Mouse (Mus musculus) embryonic stem cell, embryonic (primary cell): ENCODE data around the gene Comp.

Experiments used
- CTCF ChIA-PET, 4 experiments: fragments of 300-600 bp in 2 of 4; fragments of 350-600 bp in 2 of 4; sonication (Branson Sonifier 250); formaldehyde crosslinking; loops; one replicate each; lab custom pipeline; 2022; ENCODE audit warnings: inconsistent platforms in 2 of 4; lab: Charles Lee
- POLR2A ChIA-PET, 4 experiments: fragments of 300-600 bp in 2 of 4; fragments of 350-600 bp in 2 of 4; sonication (Branson Sonifier 250); formaldehyde crosslinking; loops; one replicate each; lab custom pipeline; 2022; ENCODE audit warnings: antibody characterized with exemption in 4 of 4, inconsistent platforms in 1 of 4; lab: Charles Lee

The Comp gene

DNA sequence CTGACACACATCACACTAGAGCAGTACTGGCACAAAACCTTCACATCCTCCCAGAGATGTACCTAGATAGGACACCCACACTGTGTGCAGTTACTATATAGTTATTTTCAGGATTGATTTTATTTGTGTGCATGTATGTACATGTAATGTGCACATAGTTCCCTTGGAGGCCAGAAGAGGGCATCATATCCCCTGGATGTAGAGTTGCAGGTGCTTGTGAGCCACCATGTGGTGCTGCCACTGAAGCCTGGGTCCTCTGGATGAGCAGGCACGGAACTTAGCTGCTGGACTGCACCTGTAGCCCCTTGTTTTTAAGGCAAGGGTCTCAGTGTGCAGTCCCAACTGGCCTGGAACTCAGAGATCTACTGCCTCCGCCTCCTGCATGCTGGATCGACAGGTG lies 30.9 kb downstream of the Comp start:
- ChIA-PET POLR2A (interaction anchor here in 3 of 4 experiments (0.6 to 1.8 kb wide), 6 partner anchors 73 to 464 kb away, joined by 3 to 5 read pairs (median 3); no protein-coding TSS in a partner anchor), CTCF (interaction anchor here (0.6 to 1.6 kb wide), 17 partner anchors 8 to 461 kb away, joined by 3 to 8 read pairs (median 3); partner anchors contain the start of gene Rex1bd (in 1 of the 4))

DNA sequence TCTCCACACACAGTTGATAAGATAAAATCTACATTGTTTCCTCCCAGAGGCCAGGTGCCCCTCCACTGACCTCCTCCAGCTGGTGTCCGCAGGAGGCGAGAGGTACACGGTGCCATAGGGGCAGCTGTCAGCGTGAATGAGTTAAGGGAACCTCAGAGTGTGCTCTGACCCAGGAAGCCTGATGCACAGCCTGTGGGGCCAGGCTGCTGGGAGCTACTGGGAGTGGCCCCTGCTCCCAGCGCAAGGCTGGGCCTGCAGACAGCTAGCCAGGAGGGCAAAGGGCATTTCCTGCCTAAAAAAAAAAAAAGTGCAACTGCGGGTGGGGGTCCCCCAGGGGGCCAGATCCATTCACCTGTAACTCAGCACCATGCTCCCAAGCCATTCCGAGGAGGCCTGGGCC lies 31.8 kb downstream of the Comp start:
- POLR2A ChIA-PET, result interaction anchor here in 3 of 4 experiments (0.8 to 1.3 kb wide), 3 partner anchors 17 to 98 kb away, joined by 3 read pairs; partner anchors contain the start of gene Upf1 (in 1 of the 3)
- CTCF ChIA-PET, result interaction anchor here in 2 of 4 experiments (0.7 to 1.3 kb wide), 6 partner anchors 11 to 242 kb away, joined by 3 to 8 read pairs (median 4); no protein-coding TSS in a partner anchor

DNA sequence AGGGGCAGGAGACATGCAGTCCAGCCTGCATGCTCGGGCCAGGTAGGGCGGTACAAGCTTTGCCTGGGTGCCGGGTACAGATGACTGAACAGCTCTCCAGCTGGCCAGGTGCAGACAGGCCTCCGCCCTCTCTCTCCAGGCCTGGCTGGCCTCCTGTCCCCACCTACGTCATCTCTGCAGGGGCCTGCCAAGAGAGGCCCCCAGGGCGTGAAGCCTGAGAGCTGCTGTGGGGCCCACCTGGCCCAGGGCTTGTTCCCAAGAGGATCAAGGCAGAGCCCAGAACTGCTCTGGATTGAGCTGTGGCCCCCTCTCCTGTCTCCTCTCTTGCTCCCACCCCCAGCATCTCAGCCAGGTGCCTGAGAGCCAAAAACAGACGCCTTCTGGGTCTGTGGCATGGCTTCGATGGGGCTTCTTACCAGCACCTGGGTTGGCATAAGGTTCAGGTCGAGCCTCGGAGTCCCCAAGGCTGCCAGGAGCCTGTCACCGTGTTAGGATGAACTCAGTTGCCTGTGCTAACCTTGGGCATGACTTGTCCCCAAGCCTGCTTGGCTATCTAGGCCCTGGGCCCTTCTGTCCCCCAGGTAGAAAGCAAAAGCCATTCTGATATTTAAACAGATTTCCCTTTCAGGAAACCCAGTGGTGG lies 33.2 kb downstream of the Comp start:
- POLR2A ChIA-PET, result interaction anchor here in 2 of 4 experiments (0.7 to 1.4 kb wide), 4 partner anchors 10 to 70 kb away, joined by 3 to 4 read pairs (median 3); partner anchors contain the start of gene Klhl26 (in 1 of the 2)
- CTCF ChIA-PET, result interaction anchor here in 3 of 4 experiments (0.7 to 2.4 kb wide), 9 partner anchors 9 to 97 kb away, joined by 3 to 9 read pairs (median 4); no protein-coding TSS in a partner anchor

DNA sequence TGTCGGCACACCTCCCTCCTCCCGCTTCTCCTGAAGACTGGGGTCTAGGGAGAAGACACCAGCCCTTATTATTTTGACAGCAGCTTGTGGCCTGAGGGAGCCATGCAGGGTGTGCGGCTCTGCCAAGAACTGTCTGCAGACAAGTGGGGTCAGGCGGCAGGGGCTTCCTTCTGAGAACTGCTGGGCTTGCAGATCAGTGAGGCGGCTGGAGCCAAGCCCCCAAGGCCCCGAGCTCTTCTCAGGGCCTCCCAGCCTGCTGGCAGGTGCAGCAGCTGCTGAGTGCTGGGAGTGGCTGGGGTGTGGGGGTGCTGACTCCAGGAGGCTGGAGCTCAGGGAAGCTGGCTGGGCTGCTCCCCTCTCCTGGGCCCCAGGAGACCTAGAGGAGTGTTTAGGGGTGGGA lies 34.9 kb downstream of the Comp start:
- POLR2A ChIA-PET, result interaction anchor here in 3 of 4 experiments (0.6 to 1.6 kb wide), 14 partner anchors 9 to 502 kb away, joined by 3 to 8 read pairs (median 3); partner anchors contain the start of gene Uba52 (in 1 of the 3)
- CTCF ChIA-PET, result interaction anchor here (0.6 to 2.4 kb wide), 18 partner anchors 8 to 315 kb away, joined by 3 to 9 read pairs (median 3); no protein-coding TSS in a partner anchor

DNA sequence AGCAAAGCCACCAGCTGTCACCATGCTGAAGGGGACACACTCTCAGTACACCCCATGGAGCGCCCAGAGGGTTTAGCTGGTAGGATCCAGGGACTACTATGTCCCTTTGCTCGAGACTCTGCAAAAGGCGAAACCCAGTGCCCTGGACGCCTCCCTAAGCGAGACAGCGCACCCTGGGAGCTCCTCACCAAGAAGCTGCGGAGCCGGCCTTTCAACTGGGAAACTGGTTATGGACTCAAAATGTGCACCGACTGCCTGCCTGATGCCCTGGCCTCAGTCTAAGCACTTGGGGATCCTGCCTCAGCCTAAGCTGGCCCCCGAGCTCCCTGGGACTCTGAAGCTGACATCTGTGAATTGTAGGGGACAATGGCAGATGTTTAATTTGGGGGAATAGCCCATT lies 35.7 kb downstream of the Comp start:
- CTCF ChIA-PET, result interaction anchor here (0.5 to 2.4 kb wide), 8 partner anchors 26 to 96 kb away, joined by 3 to 9 read pairs (median 3); no protein-coding TSS in a partner anchor
- POLR2A ChIA-PET, result interaction anchor here in 3 of 4 experiments (0.6 to 1.6 kb wide), 10 partner anchors 10 to 502 kb away, joined by 3 to 6 read pairs (median 3); partner anchors contain the start of gene Uba52 (in 1 of the 3)

DNA sequence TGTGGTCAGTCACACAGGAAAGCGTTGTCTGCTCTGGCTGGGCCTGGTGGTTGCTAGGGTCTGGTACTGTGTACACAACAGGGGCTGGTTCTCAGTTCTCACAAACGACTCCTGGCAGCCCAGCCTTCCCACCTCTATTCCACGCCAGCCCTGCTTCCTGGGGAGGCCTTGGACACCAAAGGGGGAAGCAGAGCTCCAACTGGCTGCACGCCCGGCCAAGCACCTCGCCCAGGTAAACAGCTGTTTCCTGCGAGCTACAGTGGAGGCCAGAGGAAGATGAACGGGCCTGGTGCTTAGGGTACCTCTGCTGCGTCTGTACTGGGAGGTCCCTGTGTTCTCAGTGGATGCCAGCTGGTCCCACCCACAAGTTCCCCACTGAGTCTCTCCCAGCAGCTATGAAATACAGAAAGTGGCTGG lies 36.1 kb downstream of the Comp start:
- POLR2A ChIA-PET, result interaction anchor here in 3 of 4 experiments (0.6 to 1.6 kb wide), 7 partner anchors 22 to 199 kb away, joined by 3 to 6 read pairs (median 3); partner anchors contain the start of gene Uba52 (in 1 of the 3)
- CTCF ChIA-PET, result interaction anchor here in 2 of 4 experiments (0.5 to 1.3 kb wide), 3 partner anchors 38 to 96 kb away, joined by 3 to 6 read pairs (median 3); no protein-coding TSS in a partner anchor

DNA sequence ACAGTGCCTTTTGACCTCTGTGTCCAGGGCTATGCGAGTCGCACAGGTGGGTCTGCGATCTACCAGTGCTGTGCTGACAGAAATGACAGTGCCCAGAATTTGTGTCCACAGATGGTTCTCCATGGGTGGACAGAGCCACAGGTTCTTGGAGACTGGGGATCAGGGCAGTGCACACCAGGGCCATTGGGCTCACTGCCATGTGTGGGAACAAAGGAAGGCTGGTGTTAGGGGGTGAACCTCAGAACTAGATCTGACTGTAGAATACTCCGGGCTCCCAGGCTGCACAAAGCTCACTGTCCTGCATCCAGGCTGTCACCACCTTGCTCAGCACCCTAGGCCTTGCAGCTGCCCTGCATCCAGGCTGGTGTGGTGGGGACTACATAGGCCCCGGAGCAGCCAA lies 36.9 kb downstream of the Comp start:
- CTCF ChIA-PET, result interaction anchor here in 2 of 4 experiments (1.0 to 1.3 kb wide), 2 partner anchors 67 to 93 kb away, joined by 3 read pairs; no protein-coding TSS in a partner anchor
- POLR2A ChIA-PET, result interaction anchor here in 2 of 4 experiments (0.9 to 1.3 kb wide), 3 partner anchors 95 to 100 kb away, joined by 3 to 4 read pairs (median 3); partner anchors contain the start of genes Rex1bd (in 1 of the 2) and Uba52 (in 1 of the 2)

DNA sequence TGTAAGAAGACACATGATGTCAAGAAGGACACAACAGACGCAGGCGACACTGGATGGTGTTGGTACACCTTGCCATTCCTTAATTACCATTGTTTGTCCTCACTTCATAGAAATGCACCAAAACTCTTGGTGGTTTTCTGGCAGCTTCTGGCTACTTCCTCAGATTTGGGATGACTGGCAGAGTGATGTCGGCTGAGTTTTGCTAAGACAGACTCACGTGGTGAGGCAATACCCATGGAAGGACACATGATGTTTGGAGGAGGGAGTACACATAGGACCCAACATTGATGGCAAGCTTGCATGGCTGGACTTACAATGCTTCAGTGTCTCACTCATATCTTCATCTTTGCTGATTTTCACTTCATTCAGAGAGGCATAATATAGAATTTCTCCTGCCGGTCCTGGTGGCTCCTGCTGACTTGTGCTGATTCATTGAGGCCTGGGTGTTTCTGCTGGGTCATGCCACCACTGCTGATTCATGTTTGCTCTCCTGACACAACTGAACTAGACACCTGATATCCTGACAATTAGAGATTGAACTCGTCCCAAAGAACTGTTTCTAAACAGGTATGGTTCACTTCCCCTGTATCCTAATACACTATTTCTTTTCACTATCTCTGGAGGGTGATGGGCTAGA lies 41.1 kb downstream of the Comp start:
- CTCF ChIA-PET, result interaction anchor here in 1 of 4 experiments (1.2 to 1.7 kb wide), 2 partner anchors 12 to 88 kb away, joined by 3 to 4 read pairs; no protein-coding TSS in a partner anchor
- POLR2A ChIA-PET, result interaction anchor here in 2 of 4 experiments (1.0 to 1.5 kb wide), 2 partner anchors 91 to 92 kb away, joined by 3 to 5 read pairs; partner anchors contain the start of gene Rex1bd (in 1 of the 2)

DNA sequence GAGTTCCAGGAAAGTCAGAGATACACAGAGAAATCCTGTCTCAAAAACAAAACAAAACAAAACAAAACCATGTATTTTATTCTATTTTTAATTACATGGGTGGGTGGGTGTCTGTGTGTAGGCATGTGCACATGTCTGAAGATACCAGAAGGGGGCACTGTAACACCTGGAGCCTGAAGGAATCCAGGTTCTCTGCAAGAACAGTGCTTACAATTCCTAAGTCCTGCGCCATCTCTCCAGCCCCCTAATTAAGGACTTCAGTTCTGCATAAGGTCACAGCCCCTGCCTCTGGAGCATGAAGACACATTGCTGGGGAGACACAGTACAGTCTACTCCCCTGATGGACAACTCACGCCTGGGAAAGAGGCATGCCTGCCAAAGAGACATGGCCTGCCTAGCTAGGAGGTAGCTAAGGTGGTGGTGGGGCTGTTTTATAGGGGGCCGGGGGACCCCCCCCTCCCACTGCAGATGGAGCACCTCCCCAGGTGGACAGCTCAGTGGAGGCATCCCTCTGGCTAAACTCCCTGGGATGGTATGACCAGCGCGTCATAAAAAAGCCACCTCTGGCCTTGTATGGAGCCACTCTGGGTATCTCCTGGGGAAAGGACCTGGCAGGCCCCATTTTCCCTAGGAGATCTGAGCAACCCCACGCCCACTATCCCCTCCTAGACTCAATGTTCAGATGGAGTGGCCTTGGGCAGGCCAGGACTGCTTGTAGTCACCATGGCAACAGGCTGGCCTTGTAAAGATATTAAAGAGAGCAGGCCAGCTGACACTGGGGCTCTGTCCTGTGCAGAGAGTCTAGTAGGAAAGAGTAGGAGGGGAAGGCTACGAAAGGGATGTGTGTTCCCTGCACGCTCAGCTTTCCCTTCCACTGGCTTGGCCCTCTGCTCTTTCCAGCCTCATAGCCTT lies 42.4 kb downstream of the Comp start:
- POLR2A ChIA-PET, result interaction anchor here in 3 of 4 experiments (0.6 to 2.2 kb wide), 6 partner anchors 16 to 215 kb away, joined by 3 to 12 read pairs (median 3); partner anchors contain the start of gene Rex1bd (in 2 of the 3)
- CTCF ChIA-PET, result interaction anchor here (0.5 to 4.9 kb wide), 33 partner anchors 8 to 1333 kb away, joined by 3 to 66 read pairs (median 3); partner anchors contain the start of genes Comp (in 1 of the 4), Klhl26 (in 1 of the 4), Lrrc25 (in 1 of the 4) and Rex1bd (in 1 of the 4)

DNA sequence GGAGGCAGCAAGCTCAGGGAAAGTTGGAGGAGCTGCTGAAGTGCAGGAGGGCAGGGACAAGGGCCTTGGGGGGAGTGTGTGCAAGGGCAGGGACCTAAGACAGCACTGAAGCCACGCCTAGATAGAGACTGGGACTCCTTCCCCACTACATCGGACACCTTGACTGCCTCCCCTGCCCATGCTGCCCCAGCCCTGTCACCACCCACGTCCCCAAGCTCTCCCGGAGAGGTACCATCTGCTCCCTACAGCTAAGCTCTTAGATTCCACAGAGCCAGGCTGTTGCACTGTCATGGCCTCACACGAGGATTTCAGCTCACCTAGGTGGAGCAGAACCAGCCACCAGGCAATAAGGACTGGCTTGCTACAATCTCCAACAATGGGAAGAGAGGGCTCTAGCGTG lies 43.6 kb downstream of the Comp start:
- CTCF ChIA-PET, result interaction anchor here (1.2 to 4.9 kb wide), 11 partner anchors 9 to 152 kb away, joined by 3 to 66 read pairs (median 5); partner anchors contain the start of gene Rex1bd (in 1 of the 4)
- POLR2A ChIA-PET, result interaction anchor here in 3 of 4 experiments (0.8 to 2.2 kb wide), 8 partner anchors 11 to 214 kb away, joined by 3 to 12 read pairs (median 3); partner anchors contain the start of gene Rex1bd (in 3 of the 3)

DNA sequence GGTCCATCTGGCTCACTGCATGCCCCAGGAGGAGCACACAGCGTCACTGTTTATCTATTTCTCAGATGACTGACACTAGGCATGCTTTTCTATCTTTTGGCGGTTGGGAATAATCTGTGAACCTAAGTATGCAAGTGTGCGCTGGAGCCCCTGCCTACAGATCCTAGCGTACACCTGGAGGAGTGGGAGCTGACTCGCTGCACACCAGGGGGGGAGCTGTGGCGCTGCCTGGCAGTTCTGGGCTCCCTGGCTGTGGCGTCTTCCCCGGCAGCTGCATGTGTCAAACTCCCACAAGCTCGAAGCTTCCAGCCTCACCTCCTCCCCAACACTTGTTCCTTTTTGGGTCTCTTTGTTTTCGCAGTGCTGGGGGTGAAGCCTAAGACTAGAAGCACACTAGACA lies 44.6 kb downstream of the Comp start:
- ChIA-PET CTCF (interaction anchor here in 3 of 4 experiments (0.7 to 4.9 kb wide), 8 partner anchors 11 to 165 kb away, joined by 3 to 66 read pairs (median 4); partner anchors contain the start of gene Rex1bd (in 1 of the 3)), POLR2A (interaction anchor here in 2 of 4 experiments (0.6 to 1.7 kb wide), 10 partner anchors 35 to 143 kb away, joined by 3 to 11 read pairs (median 3); partner anchors contain the start of genes Rex1bd (in 2 of the 2) and Klhl26 (in 1 of the 2))

DNA sequence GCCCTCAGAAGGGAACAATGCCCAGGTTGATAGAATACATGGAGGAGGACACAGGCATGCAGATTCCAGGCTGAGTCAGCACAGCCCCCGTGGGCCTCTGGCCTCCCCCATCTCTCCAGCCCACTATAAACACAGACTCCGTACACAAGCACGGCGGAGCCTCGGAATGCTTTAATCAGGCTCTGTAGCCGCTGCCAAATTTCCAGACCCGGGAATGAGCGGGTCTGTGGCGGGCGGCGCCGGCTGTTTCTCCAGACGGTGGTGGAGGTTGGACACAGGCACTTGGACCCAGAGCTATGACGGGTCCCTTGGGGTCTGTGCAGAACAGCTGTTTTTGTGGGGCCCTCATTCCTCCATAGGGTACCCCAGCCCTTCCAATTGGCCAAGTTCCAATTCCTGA lies 45.6 kb downstream of the Comp start:
- CTCF ChIA-PET, result interaction anchor here in 2 of 4 experiments (0.5 to 4.9 kb wide), 2 partner anchors 86 to 165 kb away, joined by 3 to 66 read pairs; partner anchors contain the start of gene Rex1bd (in 1 of the 2)
- POLR2A ChIA-PET, result interaction anchor here in 2 of 4 experiments (1.0 to 1.7 kb wide), 4 partner anchors 81 to 87 kb away, joined by 3 to 11 read pairs (median 4); partner anchors contain the start of gene Rex1bd (in 1 of the 2)

DNA sequence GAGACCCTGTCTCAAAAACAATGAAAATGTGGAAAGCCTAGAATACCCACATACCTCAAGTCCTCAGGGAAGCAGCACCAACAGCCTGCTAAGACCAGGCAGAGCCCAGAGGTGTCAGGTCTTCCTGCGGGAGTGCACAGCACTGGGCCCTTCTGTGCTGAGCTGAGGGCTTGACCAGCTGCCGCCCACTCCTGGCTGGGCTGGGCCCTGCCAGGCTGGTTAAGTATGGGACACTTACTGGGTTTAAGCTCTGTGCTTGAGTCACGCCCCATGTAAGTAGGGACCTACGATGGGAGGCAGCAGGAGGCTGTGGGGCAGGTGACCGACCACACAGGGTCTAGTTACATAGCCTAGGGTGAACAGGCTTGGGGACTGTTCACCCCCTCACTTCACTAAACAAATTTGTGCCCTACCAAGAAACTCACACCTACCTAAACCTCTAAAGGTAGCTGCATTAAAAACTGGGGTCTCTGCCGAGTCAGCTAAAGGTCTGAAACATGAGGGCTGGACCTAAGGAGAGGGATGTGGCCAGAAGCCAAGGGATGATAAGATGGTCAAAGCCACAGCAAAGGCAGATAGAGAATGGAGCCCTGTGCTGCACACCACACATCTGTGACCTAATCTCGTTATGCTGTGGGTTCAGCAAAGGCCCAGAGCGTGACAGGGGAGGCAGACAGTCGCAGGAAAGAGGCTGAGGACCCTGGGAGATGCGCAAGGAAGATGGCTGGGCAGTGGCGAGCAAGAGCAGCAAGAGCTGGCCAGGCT lies 46.7 kb downstream of the Comp start:
- POLR2A ChIA-PET, result interaction anchor here in 2 of 4 experiments (1.2 to 1.8 kb wide), 4 partner anchors 12 to 86 kb away, joined by 3 to 8 read pairs (median 5); partner anchors contain the start of genes Klhl26 (in 1 of the 2) and Rex1bd (in 1 of the 2)
- CTCF ChIA-PET, result interaction anchor here in 2 of 4 experiments (0.6 to 4.9 kb wide), 3 partner anchors 9 to 84 kb away, joined by 3 to 66 read pairs (median 8); partner anchors contain the start of gene Rex1bd (in 1 of the 2)

DNA sequence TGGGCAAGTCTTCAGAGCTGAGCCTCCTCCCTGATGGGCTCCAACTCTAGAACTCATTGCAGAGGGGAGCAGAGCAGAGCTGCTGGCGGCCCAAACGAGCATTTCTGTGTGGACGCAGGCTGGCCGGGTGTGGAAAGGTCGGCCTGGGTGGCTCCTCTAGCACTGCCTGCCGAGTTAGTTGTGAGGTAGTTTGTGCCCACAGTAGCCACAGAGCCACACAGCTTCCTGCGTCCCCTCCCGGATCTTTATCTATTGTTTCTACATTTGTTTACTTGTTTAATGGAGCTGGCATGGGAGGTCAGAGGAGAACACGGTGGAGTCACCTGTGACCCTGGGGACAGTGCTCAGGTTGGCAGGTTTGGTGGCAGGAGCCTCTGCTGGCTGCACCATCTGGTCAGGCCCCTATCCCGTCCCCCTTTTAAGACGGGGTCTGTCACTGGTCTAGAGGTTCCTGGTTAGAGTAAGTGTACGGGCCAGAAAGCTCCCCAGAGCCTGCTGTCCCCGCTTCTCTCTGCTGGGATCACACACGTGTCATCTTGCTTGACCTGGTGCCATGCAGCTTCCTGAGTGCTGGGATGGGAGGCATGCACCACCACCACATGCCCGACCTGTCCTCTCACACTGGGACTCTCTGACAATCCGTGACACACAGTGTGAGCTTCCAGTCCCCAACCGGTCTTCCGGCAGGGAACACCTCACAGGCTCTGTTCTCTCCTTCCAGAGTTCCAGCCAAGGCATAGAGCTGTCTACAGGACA lies 48.2 kb downstream of the Comp start:
- POLR2A ChIA-PET, result interaction anchor here in 2 of 4 experiments (0.5 to 1.8 kb wide), 7 partner anchors 12 to 484 kb away, joined by 3 to 8 read pairs (median 4); partner anchors contain the start of genes Fkbp8 (in 1 of the 2), Kxd1 (in 1 of the 2), Map1s (in 1 of the 2) and Rex1bd (in 1 of the 2)
- CTCF ChIA-PET, result interaction anchor here in 2 of 4 experiments (0.5 to 1.5 kb wide), 6 partner anchors 30 to 139 kb away, joined by 3 to 7 read pairs (median 4); no protein-coding TSS in a partner anchor
